Mouse (Mus musculus) forebrain, embryonic 15.5 days (tissue): Measurements from ENCODE around the gene Tmod2. TPM values are rescaled to one million over a fixed set of nuclear protein-coding genes. Genes with fewer than 3 reads are reported as not detected.
A peak's percentile ranks its signal among the peaks of the same experiment; 100 is the strongest.

Experiments
- ATAC-seq: fragments of 200-750 bp; cut with Nextera tagmentation; replicated peaks from 2 replicates; pipeline ENCODE4 v1.8.0; 2017; ENCODE audit warnings: mild to moderate bottlenecking, moderate TSS enrichment, moderate library complexity
- H3K27ac ChIP-seq: fragments of 300-500 bp; sonication (generic); replicated peaks from 2 replicates; pipeline ENCODE4 v1.5.1; 2015; ENCODE audit warnings: mild to moderate bottlenecking, inconsistent platforms
- H3K27me3 ChIP-seq: fragments of 300-500 bp; sonication (generic); 2 replicates; pipeline ENCODE4 v1.6.1; 2015; ENCODE audit warnings: inconsistent platforms
- H3K36me3 ChIP-seq: fragments of 300-500 bp; sonication (generic); 2 replicates; pipeline ENCODE4 v1.6.1; 2015; ENCODE audit warnings: mild to moderate bottlenecking, inconsistent platforms
- H3K4me1 ChIP-seq: fragments of 300-500 bp; sonication (generic); 2 replicates; pipeline ENCODE4 v1.6.1; 2015; ENCODE audit warnings: inconsistent platforms
- H3K4me2 ChIP-seq: fragments of 300-500 bp; sonication (generic); replicated peaks from 2 replicates; pipeline ENCODE4 v1.6.1; 2015; ENCODE audit warnings: mild to moderate bottlenecking, inconsistent platforms
- H3K4me3 ChIP-seq: fragments of 300-500 bp; sonication (generic); 2 replicates; pipeline ENCODE4 v1.5.1; 2015; ENCODE audit warnings: mild to moderate bottlenecking, inconsistent platforms
- H3K9ac ChIP-seq: fragments of 300-500 bp; sonication (generic); replicated peaks from 2 replicates; pipeline ENCODE4 v1.6.1; 2015; ENCODE audit warnings: mild to moderate bottlenecking, inconsistent platforms
- H3K9me3 ChIP-seq: fragments of 300-500 bp; sonication (generic); 2 replicates; pipeline ENCODE4 v1.6.1; 2016; ENCODE audit warnings: inconsistent platforms
- whole genome bisulfite sequencing: fragments of 180-500 bp; shearing (Covaris S2); methylation state at CpG from one replicate; pipeline ENCODE4 v1.1.7; 2015; ENCODE audit warnings: mixed read lengths; 5-methylcytosine and 5-hydroxymethylcytosine counted together
- polyA plus RNA-seq: library from polyadenylated mRNA; unstranded; fragments of >200 nt; fragmentation: Nextera tagmentation; extraction: Ambion mirVana; gene quantifications from 2 replicates; pipeline ENCODE4 v1.2.1, GENCODE M21; 2015

Tmod2 gene
- polyA plus RNA-seq, 1 experiment from 2014 or later = 250 TPM

DNA sequence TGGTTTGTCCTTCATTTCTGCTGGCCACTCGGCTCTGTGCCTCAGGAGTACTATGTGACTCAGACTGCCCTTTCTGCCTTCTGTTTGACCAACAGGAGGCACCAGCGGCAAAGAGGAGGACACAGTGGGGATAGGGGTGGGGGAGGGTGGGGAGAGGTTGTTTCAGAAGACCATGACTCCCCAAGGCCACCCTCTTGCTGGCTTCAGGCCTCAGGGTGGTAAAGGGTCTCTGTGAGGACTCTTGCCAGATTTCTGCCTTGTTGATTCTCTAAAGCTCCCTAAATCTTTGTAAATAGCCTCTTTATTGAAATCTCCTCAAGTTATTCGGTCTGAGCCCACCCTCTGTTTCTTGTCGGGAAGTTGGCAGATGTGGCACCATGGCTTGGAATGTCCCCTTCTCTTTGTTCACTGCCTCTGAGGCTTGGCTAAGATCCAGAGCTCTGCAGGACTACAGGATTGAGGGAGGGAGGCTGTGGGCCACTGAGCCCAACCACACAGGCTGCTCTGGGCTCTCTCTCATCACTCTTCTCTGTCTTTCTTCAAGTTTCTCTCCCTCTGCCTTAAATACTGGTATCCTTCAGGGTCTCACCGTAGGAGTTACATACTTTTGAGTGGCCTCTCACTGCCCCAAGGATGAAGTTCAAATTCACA lies 11.8 kb downstream of the Tmod2 start:
- no peak overlapping the region for H3K9ac ChIP-seq
- H3K4me2 ChIP-seq = no peak overlapping the region
- 27% methylated on average over 5 of the region's 5 CpGs for WGBS
- H3K4me1 ChIP-seq = peaks cover 16% of the 10 kb centered on the region
- H3K36me3 ChIP-seq = peaks cover 18% of the 10 kb centered on the region
- no peak overlapping the region for H3K4me3 ChIP-seq
- peak; percentile 92 for ATAC-seq
- H3K27ac ChIP-seq = no peak overlapping the region
- H3K27me3 ChIP-seq = no peaks in the 10 kb centered on the region
- no peaks in the 10 kb centered on the region for H3K9me3 ChIP-seq

GRCm38 (mm10) chr9:75597596-75597995 lies 13.5 kb downstream of the Tmod2 start:
- no peaks in the 10 kb centered on the region for H3K9me3 ChIP-seq
- no peak overlapping the region for H3K27ac ChIP-seq
- peaks cover 29% of the 10 kb centered on the region for H3K36me3 ChIP-seq
- H3K4me1 ChIP-seq = peaks cover 16% of the 10 kb centered on the region
- H3K4me2 ChIP-seq = no peak overlapping the region
- WGBS = 80% methylated on average over 4 of the region's 4 CpGs
- no peak overlapping the region for H3K9ac ChIP-seq
- H3K27me3 ChIP-seq = no peaks in the 10 kb centered on the region
- no peak for ATAC-seq
- no peak overlapping the region for H3K4me3 ChIP-seq

- ATAC-seq = no peak
- 85% methylated on average over 13 of the region's 13 CpGs for WGBS
These were observed 14.1 kb downstream of the Tmod2 start for GRCm38 (mm10) chr9:75597036-75597435.

GRCm38 (mm10) chr9:75593481-75593880 lies 17.6 kb downstream of the Tmod2 start:
- WGBS = 76% methylated on average over 5 of the region's 5 CpGs
- Histone ChIP-seq H3K36me3 (peaks cover 68% of the 10 kb centered on the region), H3K4me3 (no peak overlapping the region), H3K27ac (no peak overlapping the region), H3K27me3 (no peaks in the 10 kb centered on the region), H3K4me2 (no peak overlapping the region), H3K4me1 (no peaks in the 10 kb centered on the region), H3K9ac (no peak overlapping the region), H3K9me3 (no peaks in the 10 kb centered on the region)
- peak; percentile 45; the same call in 1 of the 2 replicates for ATAC-seq

More at GRCm38 (mm10) chr9:75597036-75597435, 14.1 kb downstream of the Tmod2 start:
- peaks cover 16% of the 10 kb centered on the region for H3K4me1 ChIP-seq
- no peak overlapping the region for H3K4me2 ChIP-seq
- H3K27ac ChIP-seq = no peak overlapping the region
- no peaks in the 10 kb centered on the region for H3K27me3 ChIP-seq
- no peaks in the 10 kb centered on the region for H3K9me3 ChIP-seq
- no peak overlapping the region for H3K9ac ChIP-seq
- H3K36me3 ChIP-seq = peaks cover 34% of the 10 kb centered on the region
- no peak overlapping the region for H3K4me3 ChIP-seq

- Histone ChIP-seq H3K4me2 (no peak overlapping the region), H3K4me3 (no peak overlapping the region), H3K27ac (no peak overlapping the region), H3K9ac (no peak overlapping the region), H3K4me1 (no peaks in the 10 kb centered on the region), H3K36me3 (peaks cover 91% of the 10 kb centered on the region), H3K27me3 (no peaks in the 10 kb centered on the region), H3K9me3 (no peaks in the 10 kb centered on the region)
- 73% methylated on average over 15 of the region's 15 CpGs for WGBS
- ATAC-seq = no peak
These were observed 21.0 kb downstream of the Tmod2 start for GRCm38 (mm10) chr9:75589850-75590790.

GRCm38 (mm10) chr9:75581694-75582350 lies 29.3 kb downstream of the Tmod2 start:
- Histone ChIP-seq H3K27me3 (no peaks in the 10 kb centered on the region), H3K4me1 (no peaks in the 10 kb centered on the region), H3K9me3 (no peaks in the 10 kb centered on the region), H3K27ac (no peak overlapping the region), H3K4me3 (no peak overlapping the region), H3K36me3 (peaks cover 77% of the 10 kb centered on the region), H3K9ac (no peak overlapping the region), H3K4me2 (no peak overlapping the region)
- ATAC-seq = peak; percentile 51; the same call in 1 of the 2 replicates
- WGBS = 54% methylated on average over 7 of the region's 7 CpGs

DNA sequence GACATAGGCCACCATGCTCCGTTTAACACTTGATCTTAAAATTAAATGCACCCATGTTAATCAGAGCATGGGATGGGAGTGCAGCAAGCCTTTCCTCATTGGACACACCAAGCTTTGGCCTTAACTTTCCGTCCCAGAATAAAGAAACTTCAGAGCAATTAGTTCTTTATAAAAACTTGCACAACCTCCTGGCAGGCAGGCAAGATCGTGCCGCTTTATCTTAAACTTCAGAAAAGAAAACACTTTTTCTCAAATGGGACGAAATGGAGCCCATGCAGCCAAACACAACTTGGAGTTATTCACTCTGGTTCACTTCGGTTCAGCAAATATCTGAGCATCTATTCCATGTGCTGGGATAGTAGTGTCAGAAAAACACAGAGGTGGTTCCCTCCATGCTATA lies 31.8 kb downstream of the Tmod2 start:
- H3K9ac ChIP-seq = no peak overlapping the region
- H3K4me2 ChIP-seq = no peak overlapping the region
- H3K36me3 ChIP-seq = peaks cover 76% of the 10 kb centered on the region
- no peak for ATAC-seq
- H3K9me3 ChIP-seq = no peaks in the 10 kb centered on the region
- H3K4me1 ChIP-seq = no peaks in the 10 kb centered on the region
- no peak overlapping the region for H3K4me3 ChIP-seq
- no peak overlapping the region for H3K27ac ChIP-seq
- WGBS = 87% methylated on average over 6 of the region's 6 CpGs
- H3K27me3 ChIP-seq = no peaks in the 10 kb centered on the region

DNA sequence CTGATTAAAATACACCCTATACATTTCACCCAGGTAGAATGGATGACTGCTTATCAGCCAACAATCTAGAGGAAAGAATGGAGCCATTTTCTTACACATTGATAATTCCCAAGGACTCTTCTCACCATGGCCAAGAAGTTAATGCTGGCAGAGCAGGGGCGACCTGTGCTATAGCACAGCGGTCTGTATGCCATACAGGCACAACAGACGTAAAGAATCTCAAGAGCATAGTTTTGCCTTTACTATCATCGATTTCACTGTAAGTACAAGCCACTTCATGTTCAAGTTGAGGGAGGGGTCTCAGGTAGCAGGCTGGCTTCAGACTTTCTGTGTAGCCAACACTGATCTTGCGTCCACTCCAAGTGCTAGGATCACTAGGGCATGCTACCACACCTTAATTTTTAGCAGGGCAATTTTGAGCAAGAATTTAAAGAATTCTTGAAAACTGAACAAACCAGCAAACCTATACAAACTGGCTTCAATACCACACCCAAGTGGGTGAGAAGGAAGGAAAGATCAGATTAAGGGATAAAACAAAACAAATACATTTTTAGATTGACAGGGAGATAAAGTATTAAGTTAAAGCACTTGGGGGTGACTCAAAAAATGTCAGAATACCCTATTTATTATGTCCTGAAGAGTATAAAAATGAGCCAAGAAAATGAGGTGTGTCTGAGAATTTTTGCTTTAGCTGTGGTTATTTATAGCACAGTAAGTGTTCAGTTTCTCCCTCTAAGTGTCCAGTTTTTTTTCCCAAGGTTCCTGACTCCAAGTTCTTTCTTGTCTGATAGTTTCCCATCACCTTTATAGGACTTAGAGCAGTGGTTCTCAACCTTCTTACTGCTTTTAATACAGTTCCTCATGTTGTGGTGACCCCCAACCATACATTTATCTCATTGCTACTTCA lies 39.8 kb downstream of the Tmod2 start:
- Histone ChIP-seq H3K27me3 (no peaks in the 10 kb centered on the region), H3K36me3 (peaks cover 50% of the 10 kb centered on the region), H3K9me3 (no peaks in the 10 kb centered on the region), H3K9ac (no peak overlapping the region), H3K4me2 (no peak overlapping the region), H3K4me3 (no peak overlapping the region), H3K27ac (no peak overlapping the region), H3K4me1 (no peaks in the 10 kb centered on the region)
- ATAC-seq = no peak
- WGBS = 92% methylated on average over 5 of the region's 5 CpGs

DNA sequence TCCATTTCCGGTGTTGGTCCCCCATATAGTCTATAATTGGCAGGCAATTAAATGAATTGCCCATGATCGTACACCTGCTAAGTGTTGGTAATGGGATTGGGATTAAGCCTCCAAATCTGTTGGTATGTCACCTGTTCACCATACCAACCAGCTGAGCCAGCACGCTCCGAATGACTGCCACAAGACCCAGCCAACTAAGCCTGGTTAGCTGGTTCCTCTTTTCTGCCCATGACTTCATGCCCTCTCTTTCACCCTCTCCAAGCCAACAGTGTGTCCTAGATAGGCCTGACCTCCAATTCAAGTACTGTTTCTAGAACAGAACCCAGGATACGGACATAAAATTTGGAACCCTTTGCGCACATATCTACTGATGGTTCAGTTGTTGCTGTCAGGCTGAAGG lies 42.7 kb downstream of the Tmod2 start:
- no peak overlapping the region for H3K4me2 ChIP-seq
- 92% methylated on average over 6 of the region's 6 CpGs for WGBS
- no peaks in the 10 kb centered on the region for H3K9me3 ChIP-seq
- no peaks in the 10 kb centered on the region for H3K4me1 ChIP-seq
- no peak overlapping the region for H3K9ac ChIP-seq
- no peaks in the 10 kb centered on the region for H3K27me3 ChIP-seq
- H3K36me3 ChIP-seq = peaks cover 21% of the 10 kb centered on the region
- H3K27ac ChIP-seq = no peak overlapping the region
- ATAC-seq = no peak
- H3K4me3 ChIP-seq = no peak overlapping the region

GRCm38 (mm10) chr9:75564892-75565291 lies 46.2 kb downstream of the Tmod2 start:
- Histone ChIP-seq H3K4me2 (no peak overlapping the region), H3K4me1 (peaks cover 2% of the 10 kb centered on the region; the same call in 1 of the 2 replicates), H3K9me3 (no peaks in the 10 kb centered on the region), H3K36me3 (no peaks in the 10 kb centered on the region), H3K9ac (no peak overlapping the region), H3K27ac (no peak overlapping the region), H3K4me3 (no peak overlapping the region), H3K27me3 (no peaks in the 10 kb centered on the region)
- WGBS = 79% methylated on average over 6 of the region's 6 CpGs
- ATAC-seq = no peak

DNA sequence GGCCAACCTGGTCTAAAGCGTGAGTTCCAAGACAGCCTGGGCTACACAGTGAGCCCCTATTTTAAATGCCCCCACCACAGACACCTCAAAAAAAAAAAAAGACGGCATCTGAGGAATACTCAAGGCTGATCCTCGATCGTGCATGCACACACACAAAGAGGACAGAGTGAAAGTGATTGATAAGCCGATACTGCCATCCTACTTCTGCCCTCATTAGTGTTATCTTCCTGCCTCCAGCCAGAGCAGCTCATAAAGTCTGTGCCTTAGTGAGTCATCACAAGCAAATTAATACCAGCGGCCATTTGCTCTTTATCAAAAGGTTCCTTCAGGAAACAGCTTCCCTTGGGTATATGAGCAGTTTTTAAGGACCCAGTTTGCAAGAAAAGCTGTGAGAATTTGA lies 47.5 kb downstream of the Tmod2 start:
- WGBS = 92% methylated on average over 6 of the region's 6 CpGs
- Histone ChIP-seq H3K4me1 (peaks cover 7% of the 10 kb centered on the region), H3K4me2 (no peak overlapping the region), H3K27ac (no peak overlapping the region), H3K4me3 (no peak overlapping the region), H3K27me3 (no peaks in the 10 kb centered on the region), H3K9me3 (no peaks in the 10 kb centered on the region), H3K9ac (no peak overlapping the region), H3K36me3 (no peaks in the 10 kb centered on the region)
- ATAC-seq = no peak
